Mouse (Mus musculus) midbrain, embryonic 10.5 days (tissue): ENCODE data around the gene Csmd2. TPM values are rescaled to one million over a fixed set of nuclear protein-coding genes. Genes with fewer than 3 reads are reported as not detected.

Experiments
- DNase-seq: peaks from one replicate; pipeline ENCODE4 v3.0.0-alpha.2; 2017; ENCODE audit warnings: low spot score
- H3K27ac ChIP-seq: fragments of 300-500 bp; sonication (generic); replicated peaks from 2 replicates; pipeline ENCODE4 v1.5.1; 2016; ENCODE audit warnings: mild to moderate bottlenecking
- H3K27me3 ChIP-seq: fragments of 300-500 bp; sonication (generic); 2 replicates; pipeline ENCODE4 v1.6.1; 2016; ENCODE audit warnings: low read depth, mild to moderate bottlenecking; ENCODE audit not compliant: poor library complexity, severe bottlenecking
- H3K36me3 ChIP-seq: fragments of 300-500 bp; sonication (generic); 2 replicates; pipeline ENCODE4 v1.6.1; 2016; ENCODE audit warnings: mild to moderate bottlenecking, moderate library complexity
- H3K4me1 ChIP-seq: fragments of 300-500 bp; sonication (generic); 2 replicates; pipeline ENCODE4 v1.6.1; 2016
- H3K4me3 ChIP-seq: fragments of 300-500 bp; sonication (generic); 2 replicates; pipeline ENCODE4 v1.5.1; 2016; ENCODE audit warnings: mild to moderate bottlenecking, moderate library complexity
- H3K9me3 ChIP-seq: fragments of 300-500 bp; sonication (generic); replicated peaks from 2 replicates; pipeline ENCODE4 v1.6.1; 2016; ENCODE audit warnings: mild to moderate bottlenecking
- WGBS: fragments of 180-500 bp; shearing (Covaris S2); methylation state at CpG from one replicate; pipeline ENCODE4 v1.1.7; 2016; 5-methylcytosine and 5-hydroxymethylcytosine counted together
- polyA plus RNA-seq: library from polyadenylated mRNA; unstranded; fragments of >200 nt; fragmentation: Nextera tagmentation; extraction: Ambion mirVana; gene quantifications from 2 replicates; pipeline ENCODE4 v1.2.1, GENCODE M21; 2016

Gene Csmd2
- polyA plus RNA-seq, 1 experiment from 2014 or later: 1.00 TPM

GRCm38 (mm10) chr4:128550756-128551155 lies 563.1 kb downstream of the Csmd2 start:
- WGBS: 91% methylated on average over 6 of the region's 6 CpGs
- Histone ChIP-seq H3K36me3 (no peaks in the 10 kb centered on the region), H3K27me3 (no peaks in the 10 kb centered on the region), H3K9me3 (no peaks in the 10 kb centered on the region), H3K4me3 (no peak overlapping the region), H3K27ac (no peak overlapping the region), H3K4me1 (0 out of 2 replicates have a peak, but pooled peaks cover 3% of the 10 kb centered on the region)
- DNase-seq: no peak

GRCm38 (mm10) chr4:128554198-128554597 lies 566.5 kb downstream of the Csmd2 start:
- WGBS: 92% methylated on average over 2 of the region's 2 CpGs
- no peaks in the 10 kb centered on the region for H3K36me3 ChIP-seq
- no peak for DNase-seq

GRCm38 (mm10) chr4:128560327-128560726 lies 572.7 kb downstream of the Csmd2 start:
- Histone ChIP-seq H3K4me3 (no peak overlapping the region), H3K4me1 (no peaks in the 10 kb centered on the region), H3K27me3 (no peaks in the 10 kb centered on the region), H3K36me3 (no peaks in the 10 kb centered on the region), H3K27ac (no peak overlapping the region), H3K9me3 (no peaks in the 10 kb centered on the region)
- 71% methylated on average over 3 of the region's 3 CpGs for WGBS
- no peak for DNase-seq

More at GRCm38 (mm10) chr4:128554198-128554597, 566.5 kb downstream of the Csmd2 start:
- Histone ChIP-seq H3K9me3 (no peaks in the 10 kb centered on the region), H3K27ac (no peak overlapping the region), H3K27me3 (no peaks in the 10 kb centered on the region), H3K4me1 (0 out of 2 replicates have a peak, but pooled peaks cover 3% of the 10 kb centered on the region), H3K4me3 (no peak overlapping the region)

GRCm38 (mm10) chr4:128575811-128576210 lies 588.2 kb downstream of the Csmd2 start:
- 93% methylated on average over 4 of the region's 4 CpGs for WGBS
- H3K27me3 ChIP-seq: no peaks in the 10 kb centered on the region
- DNase-seq: no peak
- H3K4me1 ChIP-seq: no peaks in the 10 kb centered on the region
- H3K9me3 ChIP-seq: peaks cover 12% of the 10 kb centered on the region
- no peak overlapping the region for H3K27ac ChIP-seq
- H3K4me3 ChIP-seq: no peak overlapping the region
- H3K36me3 ChIP-seq: peaks cover 47% of the 10 kb centered on the region

- no peak for DNase-seq
- H3K27me3 ChIP-seq: no peaks in the 10 kb centered on the region
- H3K27ac ChIP-seq: no peak overlapping the region
- peaks cover 46% of the 10 kb centered on the region for H3K9me3 ChIP-seq
- H3K4me3 ChIP-seq: no peak overlapping the region
- H3K36me3 ChIP-seq: peaks cover 81% of the 10 kb centered on the region
- 53% methylated on average over 4 of the region's 4 CpGs for WGBS
- H3K4me1 ChIP-seq: no peaks in the 10 kb centered on the region
These were observed 591.5 kb downstream of the Csmd2 start for GRCm38 (mm10) chr4:128579182-128579581.

GRCm38 (mm10) chr4:128593286-128593685 lies 605.6 kb downstream of the Csmd2 start:
- Histone ChIP-seq H3K36me3 (peaks cover 47% of the 10 kb centered on the region), H3K4me3 (no peak overlapping the region), H3K4me1 (0 out of 2 replicates have a peak, but pooled peaks cover 3% of the 10 kb centered on the region), H3K27me3 (no peaks in the 10 kb centered on the region), H3K27ac (no peak overlapping the region), H3K9me3 (no peaks in the 10 kb centered on the region)
- DNase-seq: no peak
- 95% methylated on average over 4 of the region's 4 CpGs for WGBS

- H3K4me3 ChIP-seq: no peak overlapping the region
These were observed 606.4 kb downstream of the Csmd2 start for GRCm38 (mm10) chr4:128594062-128594461.

GRCm38 (mm10) chr4:128597801-128598560 lies 610.3 kb downstream of the Csmd2 start:
- WGBS: 92% methylated on average over 12 of the region's 12 CpGs
- Histone ChIP-seq H3K4me3 (no peak overlapping the region), H3K36me3 (peaks cover 52% of the 10 kb centered on the region), H3K9me3 (no peaks in the 10 kb centered on the region; the same call in 1 of the 2 replicates), H3K4me1 (0 out of 2 replicates have a peak, but pooled peaks cover 3% of the 10 kb centered on the region), H3K27me3 (no peaks in the 10 kb centered on the region), H3K27ac (no peak overlapping the region)
- DNase-seq: no peak

More at GRCm38 (mm10) chr4:128594062-128594461, 606.4 kb downstream of the Csmd2 start:
- no peak for DNase-seq
- Histone ChIP-seq H3K9me3 (no peaks in the 10 kb centered on the region), H3K27me3 (no peaks in the 10 kb centered on the region), H3K36me3 (peaks cover 47% of the 10 kb centered on the region), H3K27ac (no peak overlapping the region), H3K4me1 (0 out of 2 replicates have a peak, but pooled peaks cover 3% of the 10 kb centered on the region)
- WGBS: 97% methylated on average over 5 of the region's 5 CpGs

GRCm38 (mm10) chr4:128606586-128606985 lies 618.9 kb downstream of the Csmd2 start:
- H3K4me3 ChIP-seq: no peak overlapping the region
- peaks cover 35% of the 10 kb centered on the region for H3K36me3 ChIP-seq
- no peaks in the 10 kb centered on the region for H3K9me3 ChIP-seq
- H3K4me1 ChIP-seq: peaks cover 22% of the 10 kb centered on the region
- no peaks in the 10 kb centered on the region for H3K27me3 ChIP-seq
- no peak overlapping the region for H3K27ac ChIP-seq
- DNase-seq: no peak
- WGBS: 94% methylated on average over 7 of the region's 7 CpGs

GRCm38 (mm10) chr4:128607661-128608060 lies 620.0 kb downstream of the Csmd2 start:
- DNase-seq: no peak
- H3K4me1 ChIP-seq: peaks cover 22% of the 10 kb centered on the region
- H3K9me3 ChIP-seq: no peaks in the 10 kb centered on the region
- no peak overlapping the region for H3K27ac ChIP-seq
- H3K4me3 ChIP-seq: no peak overlapping the region
- 92% methylated on average over 11 of the region's 11 CpGs for WGBS
- H3K27me3 ChIP-seq: no peaks in the 10 kb centered on the region
- H3K36me3 ChIP-seq: peaks cover 25% of the 10 kb centered on the region

- Histone ChIP-seq H3K4me1 (peaks cover 22% of the 10 kb centered on the region), H3K9me3 (no peaks in the 10 kb centered on the region), H3K4me3 (peak overlapping the region; percentile 76), H3K27me3 (0 out of 2 replicates have a peak, but pooled peaks cover under 1% of the 10 kb centered on the region), H3K27ac (peak overlapping the region; percentile 90), H3K36me3 (peaks cover 7% of the 10 kb centered on the region)
- 10% methylated on average over 27 of the region's 27 CpGs for WGBS
- DNase-seq: no peak
These were observed 621.7 kb downstream of the Csmd2 start for GRCm38 (mm10) chr4:128609276-128609924.

GRCm38 (mm10) chr4:128609925-128610402 lies 622.3 kb downstream of the Csmd2 start, which contains the start of gene Zscan20:
Gene Zscan20 (minus strand): TSS chr4:128610098.
- Histone ChIP-seq H3K27ac (peak within 1 kb of the TSS; percentile 90), H3K4me3 (peak within 1 kb of the TSS; percentile 76), H3K36me3 (peaks cover 2% of the 10 kb centered on the region; the same call in 1 of the 2 replicates), H3K27me3 (0 out of 2 replicates have a peak, but pooled peaks cover 3% of the 10 kb centered on the region), H3K4me1 (peaks cover 22% of the 10 kb centered on the region), H3K9me3 (no peaks in the 10 kb centered on the region)
- under 1% methylated on average over 24 of the region's 24 CpGs for WGBS
- DNase-seq: peak; percentile 98
